Mouse (Mus musculus) liver, adult 2 months (tissue): ENCODE results near the gene Nxn.

Experiments used
- CTCF ChIP-seq: fragments of 200-500 bp; IDR thresholded peaks from 2 replicates; pipeline ENCODE4 v1.5.1; 2011; ENCODE audit warnings: low read depth, low read length, control low read depth
- POLR2A ChIP-seq: fragments of 200-500 bp; IDR thresholded peaks from 2 replicates; pipeline ENCODE4 v1.6.1; 2011; ENCODE audit warnings: low read length, control low read depth; ENCODE audit not compliant: insufficient read depth; ENCODE audit errors: extremely low read depth

- TF ChIP-seq POLR2A (no peak), CTCF (no peak)
Measured at GRCm38 (mm10) chr11:76382711-76383324, 16.1 kb downstream of the Nxn start.
